Mouse (Mus musculus): ENCODE measurements at regions not wholly inside any gene's neighbourhood (a gene's known extent, or its start where the extent isn't known, plus 50 kb on each side); places are given as distances from the start of the nearest gene placed in this dataset.

DNA sequence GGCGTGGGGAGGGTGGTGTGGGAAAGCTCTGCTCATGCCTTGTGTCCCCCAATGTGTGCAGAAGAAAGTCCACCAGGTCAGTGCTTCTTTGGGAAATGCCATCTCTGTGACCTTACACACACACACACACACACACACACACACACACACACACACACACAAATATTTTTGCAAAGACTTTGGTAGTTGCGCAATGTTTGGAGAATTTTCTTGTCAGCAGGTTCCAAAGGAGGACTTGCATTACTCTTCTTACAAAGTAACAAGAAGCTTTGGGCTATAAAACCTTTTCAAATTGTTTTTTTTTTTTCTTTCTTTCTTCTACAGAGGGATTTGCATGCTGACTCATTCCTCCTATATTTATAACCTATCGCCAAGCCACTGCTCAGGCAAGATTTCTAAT is 59.1 kb upstream of the Npvf start:
- in situ Hi-C loops (cut with MboI; ENCODE audit: low pct_unique_long_range_greater_than_20kb in 1 of 2, low sequenced_read_pairs in 2 of 2, unreplicated experiment in 1 of 2) = no loop called here

DNA sequence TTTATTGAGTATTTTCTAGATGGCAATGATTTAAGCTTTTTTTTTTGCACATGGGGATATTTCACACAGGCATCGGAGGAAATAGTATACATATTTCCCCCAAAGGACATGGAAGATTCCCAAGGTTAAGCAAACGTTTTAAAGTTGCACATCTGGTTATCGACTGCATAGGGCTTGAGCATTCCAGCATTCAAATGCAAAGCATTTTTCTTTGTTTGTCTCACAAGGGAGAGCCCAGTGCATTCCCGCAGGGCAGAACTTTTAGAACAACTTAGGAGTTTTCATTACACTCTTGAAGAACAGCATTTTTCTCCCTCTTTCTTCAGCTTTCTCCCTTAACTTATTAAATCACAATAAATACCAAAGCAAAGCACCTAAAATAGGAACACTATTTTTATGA is 64.4 kb upstream of the Npvf start:
- in situ Hi-C loops (cut with MboI; ENCODE audit: low pct_unique_long_range_greater_than_20kb in 1 of 2, low sequenced_read_pairs in 2 of 2, unreplicated experiment in 1 of 2) = no loop called here

DNA sequence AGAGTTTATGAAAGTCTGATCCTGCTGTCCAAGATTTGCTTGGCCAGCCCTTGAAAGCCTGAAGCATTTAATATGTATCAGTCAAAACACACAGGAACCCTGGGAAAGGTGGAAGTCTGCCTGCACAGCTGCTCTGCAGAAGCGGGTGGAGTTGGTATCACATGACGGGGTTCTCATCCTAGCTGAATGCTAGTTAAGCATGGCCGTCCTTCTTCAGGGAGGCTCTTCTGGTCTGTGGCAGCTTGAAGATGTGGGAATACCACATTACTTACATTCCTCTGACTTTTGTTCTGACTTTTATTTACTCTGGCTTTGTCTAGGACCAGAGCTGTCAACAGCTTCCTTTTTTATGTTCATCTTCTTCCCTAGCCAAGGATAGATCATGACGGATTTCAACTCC is 66.1 kb upstream of the Npvf start:
- in situ Hi-C loops (cut with MboI; ENCODE audit: low pct_unique_long_range_greater_than_20kb in 1 of 2, low sequenced_read_pairs in 2 of 2, unreplicated experiment in 1 of 2) = no loop called here

DNA sequence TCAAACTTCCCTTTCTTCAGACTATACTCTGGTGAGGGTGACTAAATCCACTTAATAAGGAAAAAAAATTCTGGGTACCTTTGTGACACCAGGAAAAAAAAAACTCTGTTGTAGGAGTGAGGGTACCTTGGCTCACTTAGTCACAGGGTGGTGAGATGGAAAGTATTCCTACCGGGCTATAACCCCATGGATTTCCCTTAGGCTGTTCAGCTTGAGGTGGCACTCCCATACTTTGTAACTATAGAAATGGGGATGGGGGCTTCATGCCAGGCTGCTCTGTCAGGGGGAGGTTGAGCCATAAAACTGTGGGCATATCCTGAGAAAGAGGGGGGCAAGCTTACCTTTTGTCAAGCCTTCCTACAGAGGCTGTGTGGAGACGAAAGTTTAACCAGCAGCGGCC is 71.4 kb upstream of the Npvf start:
- in situ Hi-C loops (cut with MboI; ENCODE audit: low pct_unique_long_range_greater_than_20kb in 1 of 2, low sequenced_read_pairs in 2 of 2, unreplicated experiment in 1 of 2) = no loop called here

DNA sequence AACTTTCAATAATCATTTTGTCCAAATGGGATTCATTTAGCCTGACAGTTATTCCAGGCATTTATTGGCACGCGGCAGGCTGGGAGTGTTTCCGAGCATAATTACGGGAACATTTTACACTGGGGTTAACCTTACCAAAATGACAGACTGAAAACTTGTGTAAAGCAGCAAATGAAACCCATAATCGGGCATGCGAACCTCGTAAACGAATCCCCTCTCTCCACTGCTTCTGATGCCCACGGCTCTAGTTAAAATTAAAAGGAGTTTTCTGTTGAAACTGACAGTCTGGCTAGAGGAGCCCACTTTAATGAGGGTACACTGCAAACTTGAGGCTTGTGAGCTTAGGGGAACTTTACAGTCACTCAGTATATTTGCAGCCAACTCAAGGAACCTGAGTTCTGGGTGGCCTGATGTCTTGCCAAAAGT is 71.9 kb upstream of the Npvf start:
- in situ Hi-C loops (cut with MboI; ENCODE audit: low pct_unique_long_range_greater_than_20kb in 1 of 2, low sequenced_read_pairs in 2 of 2, unreplicated experiment in 1 of 2) = no loop called here

DNA sequence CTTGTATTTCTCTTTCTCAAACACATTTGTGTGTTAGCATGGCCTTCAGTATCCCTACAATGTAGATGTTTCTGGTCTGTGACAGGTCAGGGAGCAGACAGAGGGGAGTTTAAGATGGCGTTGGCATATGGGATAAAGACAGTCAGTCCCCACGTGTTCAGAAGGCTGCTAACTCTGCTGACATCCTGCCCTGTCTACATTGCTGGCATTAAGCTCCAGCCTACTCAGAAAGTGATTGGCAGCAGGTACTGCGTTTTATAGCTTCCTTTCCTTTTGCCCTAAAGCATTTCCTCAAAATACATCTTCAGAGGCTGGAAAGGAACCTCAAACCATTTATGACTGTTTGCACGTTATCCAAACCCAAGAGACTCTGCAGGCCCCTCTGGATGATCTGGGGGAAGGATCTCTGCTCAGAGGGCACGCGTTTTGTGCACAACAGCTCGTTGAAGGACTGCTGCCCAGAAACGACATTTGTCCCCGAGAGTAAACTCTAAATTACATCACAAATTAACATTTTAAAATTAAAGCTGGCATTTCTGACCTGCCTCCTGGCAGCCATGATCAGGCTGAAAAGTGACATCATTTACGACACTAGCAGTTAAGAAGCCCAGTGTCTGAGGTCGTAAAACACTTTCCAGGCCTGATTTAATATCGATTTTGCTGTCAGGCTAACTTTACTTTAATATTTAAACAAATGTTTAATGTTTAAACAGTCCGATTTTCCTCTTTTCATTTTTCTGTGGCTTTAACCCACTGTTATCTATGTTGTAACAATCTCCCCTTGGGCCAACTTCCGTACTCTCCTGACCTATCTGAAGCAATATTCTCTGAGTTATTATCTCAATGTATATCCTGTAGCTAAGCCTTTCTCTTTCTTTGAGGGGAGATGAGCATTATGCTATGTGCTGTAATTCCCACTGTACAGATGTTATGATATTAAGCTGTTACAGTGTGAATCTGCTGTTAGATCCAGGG is 76.8 kb upstream of the Npvf start:
- in situ Hi-C loops (cut with MboI; ENCODE audit: low pct_unique_long_range_greater_than_20kb in 1 of 2, low sequenced_read_pairs in 2 of 2, unreplicated experiment in 1 of 2) = no loop called here

DNA sequence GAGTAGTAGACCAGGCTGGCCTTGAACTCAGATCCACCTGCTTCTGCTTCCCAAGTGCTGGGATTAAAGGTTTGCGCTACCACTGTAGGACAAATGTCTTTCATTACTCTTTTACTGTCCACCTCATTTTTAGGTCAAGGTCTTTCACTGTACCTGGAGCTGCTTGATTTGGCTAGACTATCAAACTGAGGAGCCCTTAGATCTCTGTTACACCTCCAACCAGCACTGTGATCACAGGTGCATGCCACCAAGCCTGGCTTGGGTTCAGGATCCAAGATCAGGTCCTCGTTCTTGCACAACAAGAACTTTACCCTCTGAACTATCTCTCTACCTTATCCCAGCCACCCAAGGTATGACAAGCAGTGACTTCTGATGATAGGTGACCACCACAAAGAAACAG is 80.5 kb upstream of the Npvf start:
- in situ Hi-C loops (cut with MboI; ENCODE audit: low pct_unique_long_range_greater_than_20kb in 1 of 2, low sequenced_read_pairs in 2 of 2, unreplicated experiment in 1 of 2) = no loop called here

DNA sequence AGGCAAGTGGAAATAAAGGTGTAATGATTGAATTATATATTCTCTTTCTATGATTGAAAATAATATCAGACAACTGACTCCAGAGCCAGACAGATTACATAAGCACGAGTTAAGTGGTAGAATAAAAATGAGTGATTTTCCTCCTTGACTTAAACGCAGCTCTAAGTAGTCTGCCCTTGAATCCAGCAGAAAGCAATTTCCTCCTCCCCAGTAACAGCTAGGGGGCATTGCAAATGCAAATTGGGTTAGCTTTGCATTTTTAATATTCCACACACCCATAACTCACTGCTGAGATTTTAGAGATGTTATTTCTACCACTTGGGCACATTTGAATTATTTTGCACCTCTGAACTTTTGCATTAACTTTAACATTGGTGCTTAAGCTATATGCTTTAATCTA is 81.6 kb upstream of the Npvf start:
- in situ Hi-C loops (cut with MboI; ENCODE audit: low pct_unique_long_range_greater_than_20kb in 1 of 2, low sequenced_read_pairs in 2 of 2, unreplicated experiment in 1 of 2) = no loop called here

DNA sequence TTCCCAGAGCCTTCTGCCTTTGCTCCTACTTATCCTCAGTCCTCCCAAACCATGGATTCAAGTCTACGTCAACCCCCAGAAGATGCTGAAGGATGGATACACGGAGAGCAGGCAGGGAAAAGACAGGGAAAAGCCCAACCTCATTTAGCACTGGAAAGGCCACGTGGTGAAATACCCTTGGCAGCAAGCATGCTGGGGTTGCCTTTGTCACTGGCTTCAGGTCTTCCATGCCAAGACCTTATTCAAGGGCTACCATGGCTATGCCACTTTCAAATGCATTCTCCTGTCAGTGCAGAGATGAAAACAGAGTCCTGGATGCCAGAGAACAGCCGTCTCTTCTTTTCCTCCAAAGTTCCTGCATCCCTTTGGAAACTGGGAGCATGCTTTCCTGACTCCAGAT is 87.8 kb upstream of the Npvf start:
- in situ Hi-C loops (cut with MboI; ENCODE audit: low pct_unique_long_range_greater_than_20kb in 1 of 2, low sequenced_read_pairs in 2 of 2, unreplicated experiment in 1 of 2) = no loop called here

DNA sequence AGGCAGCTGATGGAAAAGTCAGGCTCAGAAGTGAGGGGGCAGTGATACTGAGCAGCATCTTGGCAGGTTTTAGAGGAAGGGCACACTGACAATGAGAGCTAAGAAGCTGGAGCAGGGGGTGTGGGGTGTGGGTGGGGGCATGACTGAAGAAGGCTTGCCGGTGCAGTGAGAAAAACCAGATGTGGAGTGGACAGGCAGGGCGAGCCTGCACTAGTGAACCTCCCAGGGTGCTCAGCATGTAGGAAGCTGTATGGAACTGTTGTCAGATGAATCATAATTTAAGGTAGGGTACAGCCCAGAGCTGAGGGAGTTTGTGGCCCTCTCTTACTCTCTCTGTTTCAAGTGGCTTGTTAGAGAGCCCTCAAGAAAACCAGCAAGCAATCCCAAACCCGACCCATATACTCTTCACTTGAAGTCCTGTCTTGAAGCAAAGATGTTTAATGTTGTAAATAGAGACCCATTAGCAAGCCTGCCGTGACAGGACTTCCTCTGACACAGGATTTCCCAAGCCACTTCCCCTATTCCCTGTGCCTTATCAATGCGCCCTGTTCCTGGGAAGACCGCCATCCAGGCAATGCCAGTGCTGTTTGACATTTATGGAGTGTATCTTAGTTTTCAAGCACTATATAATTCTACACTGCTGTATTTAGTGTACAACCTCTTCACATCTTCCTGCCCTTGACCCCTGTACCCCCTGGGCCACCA is 90.4 kb upstream of the Npvf start:
- in situ Hi-C loops (cut with MboI; ENCODE audit: low pct_unique_long_range_greater_than_20kb in 1 of 2, low sequenced_read_pairs in 2 of 2, unreplicated experiment in 1 of 2) = no loop called here

DNA sequence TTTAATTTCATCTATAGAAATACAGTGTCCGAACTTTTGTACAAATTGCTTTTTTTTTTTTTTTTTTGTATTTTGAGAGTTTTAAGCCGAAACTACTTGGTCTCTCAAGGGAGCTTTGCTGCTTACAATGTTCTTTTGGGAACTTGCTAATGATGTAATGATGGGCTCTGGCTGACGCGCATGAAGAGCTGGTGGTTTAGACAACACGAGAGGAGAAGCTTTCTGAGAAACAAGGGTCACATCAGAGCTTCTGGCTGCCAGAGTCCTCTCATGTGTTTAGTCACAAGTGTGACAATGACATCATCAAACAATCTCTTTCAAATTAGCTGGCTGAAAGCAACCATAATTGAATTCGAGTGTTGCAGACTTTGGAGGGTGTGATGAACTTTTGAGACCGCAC is 98.9 kb upstream of the Npvf start:
- in situ Hi-C loops (cut with MboI; ENCODE audit: low pct_unique_long_range_greater_than_20kb in 1 of 2, low sequenced_read_pairs in 2 of 2, unreplicated experiment in 1 of 2) = no loop called here

DNA sequence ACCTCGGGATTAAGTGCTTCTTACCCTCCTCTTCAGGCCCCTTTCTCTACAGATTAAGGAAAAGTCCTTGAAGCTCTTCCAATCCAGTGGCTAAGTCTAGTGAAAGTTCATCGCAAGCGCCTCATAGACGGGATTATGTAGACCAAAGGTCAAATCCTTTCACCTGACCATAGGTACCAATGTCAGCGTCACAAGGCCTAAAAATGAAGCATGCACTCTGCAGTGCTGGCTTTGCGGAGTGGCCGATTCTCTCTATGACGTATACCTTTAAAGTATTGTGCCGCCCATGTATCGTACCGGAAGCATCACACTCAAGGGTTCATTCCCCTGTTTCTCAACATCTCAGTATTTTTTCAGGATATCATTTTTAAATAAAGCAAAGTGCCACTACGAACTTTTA is 100.5 kb upstream of the Npvf start:
- in situ Hi-C loops (cut with MboI; ENCODE audit: low pct_unique_long_range_greater_than_20kb in 1 of 2, low sequenced_read_pairs in 2 of 2, unreplicated experiment in 1 of 2) = no loop called here

DNA sequence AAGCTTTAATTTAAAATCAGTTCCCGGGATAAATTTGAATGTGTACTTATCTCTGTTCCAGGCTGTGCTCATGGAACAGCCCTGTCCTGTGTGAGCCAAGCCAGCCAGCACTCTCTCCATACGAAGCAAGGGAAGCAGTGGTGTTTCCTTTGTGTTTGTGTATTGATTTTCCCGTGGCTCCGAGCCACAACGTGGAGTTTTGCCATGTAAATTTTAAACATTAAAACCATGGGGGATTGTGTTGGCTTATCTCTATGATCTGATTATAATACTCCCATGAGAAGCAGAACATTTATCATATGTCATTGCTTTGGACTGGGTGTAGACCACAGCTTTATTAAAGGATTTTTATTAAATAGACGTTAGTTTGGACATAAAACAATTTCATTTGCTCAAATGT is 106.1 kb upstream of the Npvf start:
- in situ Hi-C loops (cut with MboI; ENCODE audit: low pct_unique_long_range_greater_than_20kb in 1 of 2, low sequenced_read_pairs in 2 of 2, unreplicated experiment in 1 of 2) = no loop called here

DNA sequence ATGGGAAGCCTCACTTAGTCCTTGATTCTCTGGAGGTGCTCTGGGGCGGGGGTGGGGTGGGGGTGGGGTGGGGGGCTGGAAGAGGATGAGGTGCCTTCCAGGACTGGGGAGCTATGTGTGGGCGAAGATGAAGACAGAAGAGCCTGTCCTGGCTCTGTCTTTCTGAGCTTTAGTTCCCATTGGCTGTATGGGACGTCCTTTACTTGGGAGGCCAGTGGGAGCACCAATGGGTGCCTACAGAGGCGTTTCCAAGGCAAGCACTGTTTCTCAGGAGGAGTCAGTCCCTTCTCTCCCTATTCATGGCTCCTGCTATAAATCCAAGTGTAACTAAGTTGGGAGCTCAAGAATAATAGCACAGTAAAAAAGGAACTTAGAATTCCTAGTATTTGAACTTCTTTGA is 108.9 kb upstream of the Npvf start:
- in situ Hi-C loops (cut with MboI; ENCODE audit: low pct_unique_long_range_greater_than_20kb in 1 of 2, low sequenced_read_pairs in 2 of 2, unreplicated experiment in 1 of 2) = no loop called here

DNA sequence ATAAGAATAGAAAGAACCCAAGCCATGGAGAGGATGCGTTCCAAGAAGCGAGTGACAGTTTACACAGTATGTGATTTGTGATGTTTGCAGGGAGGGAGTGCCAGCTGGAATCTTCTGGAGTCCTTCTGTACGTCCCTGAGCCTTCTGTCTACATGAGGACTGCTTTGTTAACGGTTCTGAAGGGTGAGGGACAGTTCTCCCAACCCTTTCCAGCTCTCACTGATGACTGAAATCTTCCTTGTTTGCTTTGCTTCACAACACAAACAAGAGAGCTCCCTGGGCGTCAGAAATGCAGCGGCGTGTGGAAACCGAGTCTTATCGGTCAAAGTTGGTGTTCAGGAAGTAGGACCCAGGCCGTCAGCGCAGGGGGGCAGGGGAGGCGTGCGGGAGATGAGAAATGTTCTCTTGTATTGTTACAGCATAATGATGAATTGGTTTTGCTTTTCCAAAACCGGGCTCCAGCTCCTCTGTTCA is 112.2 kb upstream of the Npvf start:
- in situ Hi-C loops (cut with MboI; ENCODE audit: low pct_unique_long_range_greater_than_20kb in 1 of 2, low sequenced_read_pairs in 2 of 2, unreplicated experiment in 1 of 2) = no loop called here

DNA sequence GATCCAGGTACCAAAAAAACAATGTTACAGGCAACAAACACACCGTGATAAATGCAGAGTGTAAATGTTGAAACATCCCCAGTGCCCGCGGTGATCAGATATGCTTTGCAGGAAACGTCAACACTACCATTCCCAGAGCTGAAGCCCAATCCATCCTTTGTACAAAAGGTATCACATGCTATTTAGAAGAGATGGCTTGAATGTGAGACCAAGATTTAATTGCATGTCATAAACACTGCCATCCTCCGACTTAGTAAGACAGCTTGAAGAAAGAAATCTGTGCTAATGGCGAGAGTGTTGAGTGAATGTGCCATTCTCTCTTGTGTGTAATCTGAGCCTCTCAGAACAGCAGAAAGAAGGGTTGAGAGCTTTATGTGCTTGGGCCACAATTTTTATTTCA is 112.9 kb upstream of the Npvf start:
- in situ Hi-C loops (cut with MboI; ENCODE audit: low pct_unique_long_range_greater_than_20kb in 1 of 2, low sequenced_read_pairs in 2 of 2, unreplicated experiment in 1 of 2) = no loop called here

DNA sequence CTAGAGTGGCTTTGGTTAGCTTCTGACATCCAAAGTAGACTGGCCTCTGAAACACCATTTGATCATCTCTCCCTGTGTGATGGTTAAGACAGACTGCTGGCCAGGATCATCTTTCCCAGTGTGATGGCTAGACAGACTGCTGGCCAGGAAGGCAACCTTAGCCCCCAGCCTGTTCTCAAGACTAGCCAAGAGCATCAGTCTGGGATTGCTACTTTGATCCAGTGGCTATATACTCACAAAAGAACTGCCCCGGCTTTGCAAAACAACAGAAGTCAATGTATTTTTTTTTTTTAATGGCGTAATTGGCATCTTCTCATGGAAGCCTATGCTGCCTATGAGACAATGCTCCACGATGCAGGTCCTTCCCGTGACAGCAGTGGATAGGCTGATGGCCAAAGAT is 113.6 kb upstream of the Npvf start:
- in situ Hi-C loops (cut with MboI; ENCODE audit: low pct_unique_long_range_greater_than_20kb in 1 of 2, low sequenced_read_pairs in 2 of 2, unreplicated experiment in 1 of 2) = no loop called here

DNA sequence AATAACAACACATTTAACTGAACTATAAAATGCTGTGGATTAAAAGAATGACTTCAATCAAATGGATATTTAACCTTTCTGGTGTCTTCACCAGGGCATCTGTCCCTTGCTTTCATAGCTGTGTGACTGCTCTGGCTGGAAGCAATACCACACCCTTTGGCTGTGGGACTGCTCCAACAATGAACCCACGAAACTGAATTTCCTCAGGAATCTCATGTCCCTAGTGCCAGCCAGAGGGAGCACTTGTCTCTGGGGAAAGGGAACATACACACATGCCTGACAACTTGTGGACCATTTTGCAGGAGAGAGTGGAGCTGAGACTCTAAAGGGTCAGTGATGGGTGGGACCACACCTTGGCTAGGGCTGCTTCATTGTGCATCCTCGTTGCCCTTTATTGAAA is 114.9 kb upstream of the Npvf start:
- in situ Hi-C loops (cut with MboI; ENCODE audit: low pct_unique_long_range_greater_than_20kb in 1 of 2, low sequenced_read_pairs in 2 of 2, unreplicated experiment in 1 of 2) = no loop called here

DNA sequence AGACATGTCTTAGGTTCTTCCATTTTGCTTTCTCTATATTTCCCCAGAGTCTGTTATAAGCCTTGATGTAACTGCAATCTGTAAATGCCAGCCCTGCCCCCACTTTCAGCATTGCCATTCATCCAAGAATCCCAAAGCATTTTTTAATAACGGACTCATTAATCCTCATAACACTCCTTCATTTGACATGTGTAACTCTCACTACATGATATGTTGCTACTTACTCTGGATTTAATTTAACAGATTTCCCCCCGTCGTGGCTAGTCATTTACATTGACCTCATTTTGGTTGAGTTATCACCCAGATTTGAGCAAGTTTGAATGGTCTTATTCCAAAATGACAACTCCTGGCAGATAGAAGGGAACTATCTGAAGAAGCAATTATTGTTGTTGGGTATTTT is 116.2 kb upstream of the Npvf start:
- in situ Hi-C loops (cut with MboI; ENCODE audit: low pct_unique_long_range_greater_than_20kb in 1 of 2, low sequenced_read_pairs in 2 of 2, unreplicated experiment in 1 of 2) = no loop called here

DNA sequence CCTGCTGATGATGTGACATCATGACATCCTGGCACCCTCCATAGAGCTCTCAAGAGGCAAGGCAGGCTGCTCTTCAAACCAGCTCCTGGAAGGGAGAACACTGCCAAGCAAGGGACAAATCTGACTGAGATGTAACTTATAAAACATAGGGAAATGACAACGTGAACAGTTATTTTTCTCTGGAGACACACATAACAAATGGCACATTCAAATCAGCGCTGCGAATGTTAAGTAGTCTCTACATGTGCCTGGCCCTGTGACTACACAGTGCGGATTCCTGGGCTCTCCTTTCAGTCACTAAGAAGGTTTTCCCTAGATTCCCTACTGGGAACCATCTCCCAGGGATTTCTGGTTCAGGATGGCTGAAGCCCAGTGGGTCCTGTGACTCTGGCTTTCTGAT is 121.4 kb upstream of the Npvf start:
- in situ Hi-C loops (cut with MboI; ENCODE audit: low pct_unique_long_range_greater_than_20kb in 1 of 2, low sequenced_read_pairs in 2 of 2, unreplicated experiment in 1 of 2) = no loop called here
